7 mouse cellular contexts compared by ENCODE assay signal in genomic region chr9:65908394-65909300, GRCm38 (mm10). TPM values are rescaled to one million over a fixed set of nuclear protein-coding genes. Genes with fewer than 3 reads are reported as not detected.
DNase-seq lines count a peak whose midpoint lies in the region; ATAC-seq lines count a peak whose summit lies in the region.

Gene Trip4 (minus strand): TSS chr9:65908794.
Gene Csnk1g1 (plus strand): TSS chr9:65908924.

- no peaks in the 10 kb centered on the region; the same call in 1 of the 2 replicates for H3K4me1 ChIP-seq in intestine, embryonic 15.5 days (replicated peaks)
- peaks cover 15% of the 10 kb centered on the region for H3K4me1 ChIP-seq in midbrain, embryonic 10.5 days

- no peaks in the 10 kb centered on the region for H3K27me3 ChIP-seq in intestine, embryonic 15.5 days (replicated peaks)
- no peaks in the 10 kb centered on the region for H3K27me3 ChIP-seq in midbrain, embryonic 10.5 days (ENCODE audit: low read depth, poor library complexity, severe bottlenecking)

- peak; percentile 97 for DNase-seq in adrenal gland, adult 2 months
- peak; percentile 89 for DNase-seq in embryo, embryonic 11.5 days (ENCODE audit: low read depth, low spot score)
- peak; percentile 88 to 93 for DNase-seq in gastrocnemius, postnatal 36 days
- peak; percentile 93 to 99 for DNase-seq in left cerebral cortex, postnatal 25 days (ENCODE audit: low spot score in 2 of 2)
- peak; percentile 96 for DNase-seq in midbrain, embryonic 10.5 days (ENCODE audit: low spot score)
- peak; percentile 87 for DNase-seq in right cerebral cortex, postnatal 4 days

- H3K36me3 ChIP-seq in intestine, embryonic 15.5 days, result peaks cover 2% of the 10 kb centered on the region; the same call in 1 of the 2 replicates
- H3K36me3 ChIP-seq in midbrain, embryonic 10.5 days, result peaks cover 30% of the 10 kb centered on the region

- peak; percentile 99 for ATAC-seq in intestine, embryonic 15.5 days

- peak within 1 kb of the TSS; percentile 87 for H3K27ac ChIP-seq in intestine, embryonic 15.5 days
- peak within 1 kb of the TSS; percentile 91 for H3K27ac ChIP-seq in midbrain, embryonic 10.5 days (replicated peaks)

- peak within 1 kb of the TSS; percentile 81 for H3K4me3 ChIP-seq in intestine, embryonic 15.5 days (replicated peaks)
- H3K4me3 ChIP-seq in midbrain, embryonic 10.5 days, result peak within 1 kb of the TSS; percentile 80

- intact Hi-C loops in gastrocnemius, postnatal 36 days (cut with DNase I), result loop anchor here (2.0 kb wide), 1 partner anchor 96 kb away; no protein-coding TSS in a partner anchor
- intact Hi-C loops in left cerebral cortex, postnatal 25 days (cut with DNase I), result loop anchor here (2.0 kb wide), 1 partner anchor 96 kb away; no protein-coding TSS in a partner anchor

- H3K9me3 ChIP-seq in intestine, embryonic 15.5 days, result no peaks in the 10 kb centered on the region
- no peaks in the 10 kb centered on the region for H3K9me3 ChIP-seq in midbrain, embryonic 10.5 days (replicated peaks)

- under 1% methylated on average over 38 of the region's 38 CpGs for WGBS in intestine, embryonic 15.5 days
- 2% methylated on average over 38 of the region's 38 CpGs for WGBS in midbrain, embryonic 10.5 days

- H3K4me2 ChIP-seq in intestine, embryonic 15.5 days (replicated peaks), result peak within 1 kb of the TSS; percentile 83

- H3K9ac ChIP-seq in intestine, embryonic 15.5 days, result peak within 1 kb of the TSS; percentile 78

RNA-seq across cellular contexts. Expression of gene Trip4, which starts in this region (rescaled TPM):
- 10 to 100 TPM; 29.8 to 40.0 TPM for total RNA-seq in adrenal gland, adult 2 months (2021)
- polyA plus RNA-seq in adrenal gland, adult 2 months (2012; rRNA removed), result 7.2 and 8.9 TPM in 2 replicates
- 10 to 100 TPM; 10.9 to 14.8 TPM for total RNA-seq in gastrocnemius, postnatal 36 days (2021)
- 23.8 and 24.5 TPM in 2 replicates for polyA plus RNA-seq in intestine, embryonic 15.5 days (2015; fragmentation: Nextera tagmentation; extraction: Ambion mirVana)
- total RNA-seq in left cerebral cortex, postnatal 25 days (2021), result 10 to 100 TPM; 35.4 to 37.2 TPM
- 32.0 and 32.2 TPM in 2 replicates for polyA plus RNA-seq in midbrain, embryonic 10.5 days (2016; fragmentation: Nextera tagmentation; extraction: Ambion mirVana)

RNA-seq across cellular contexts. Expression of gene Csnk1g1, which starts in this region (rescaled TPM):
- 10 to 100 TPM; 16.3 to 19.4 TPM for total RNA-seq in adrenal gland, adult 2 months (2021)
- 2.2 and 2.8 TPM in 2 replicates for polyA plus RNA-seq in adrenal gland, adult 2 months (2012; rRNA removed)
- 1 to 10 TPM; 5.9 to 7.0 TPM for total RNA-seq in gastrocnemius, postnatal 36 days (2021)
- 11.9 and 12.1 TPM in 2 replicates for polyA plus RNA-seq in intestine, embryonic 15.5 days (2015; fragmentation: Nextera tagmentation; extraction: Ambion mirVana)
- total RNA-seq in left cerebral cortex, postnatal 25 days (2021), result 10 to 100 TPM; 43.4 to 45.0 TPM
- 16.6 and 17.4 TPM in 2 replicates for polyA plus RNA-seq in midbrain, embryonic 10.5 days (2016; fragmentation: Nextera tagmentation; extraction: Ambion mirVana)

Comparison
In these comparisons a context has a peak if more than half of its experiments do, and no peak if none do; other contexts are left out.
1. Peak in every context shown above with its lines: DNase-seq, ATAC-seq, H3K4me3 ChIP-seq and H3K27ac ChIP-seq.